7 mouse cellular contexts compared by ENCODE assay signal in the genomic region with DNA sequence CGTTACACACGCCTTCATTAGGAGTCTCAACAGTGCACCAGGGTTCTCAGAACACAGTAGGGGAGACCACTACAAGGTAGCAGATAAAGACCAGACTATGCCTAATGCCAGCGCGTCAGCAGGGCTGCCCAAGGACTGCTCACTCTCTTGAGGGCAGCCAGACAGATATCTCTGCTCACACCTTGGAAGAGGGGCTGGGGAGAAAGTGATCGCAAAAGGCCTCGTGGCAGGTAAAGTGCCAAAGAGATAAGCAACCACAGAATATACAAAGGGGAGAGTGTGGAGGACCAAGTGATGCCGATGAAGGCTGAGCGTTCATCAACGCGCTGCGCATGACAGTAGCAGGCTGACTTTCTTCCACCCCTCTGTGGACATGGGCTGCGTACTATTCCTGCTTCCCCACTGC. TPM values are rescaled to one million over a fixed set of nuclear protein-coding genes. Genes with fewer than 3 reads are reported as not detected.
DNase-seq lines count a peak whose midpoint lies in the region; ATAC-seq and TF ChIP-seq lines count a peak whose summit lies in the region.

No protein-coding gene starts in this region.

- ATAC-seq in erythroid progenitor cell, adult 5-6 weeks (replicated peaks; ENCODE audit: low FRiP score, poor library complexity, severe bottlenecking): peak; percentile 50
- no peak for ATAC-seq in stomach, embryonic 16.5 days (ENCODE audit: insufficient read depth, low FRiP score)

- TF ChIP-seq POLR2A in testis, adult 2 months (IDR thresholded peaks at IDR 0.05; ENCODE audit: control insufficient read depth, low read depth, low read length): no peak; the same call in 1 of the 2 replicates

- peaks cover 11% of the 10 kb centered on the region for H3K4me1 ChIP-seq in testis, adult 2 months (ENCODE audit: control insufficient read depth, insufficient read depth, low read length)
- peaks cover 10% of the 10 kb centered on the region for H3K4me1 ChIP-seq in stomach, embryonic 16.5 days (ENCODE audit: control insufficient read depth, insufficient read depth, low read length)

- no peak for TF ChIP-seq CTCF in testis, adult 2 months (IDR thresholded peaks at IDR 0.05; ENCODE audit: control insufficient read depth, insufficient read depth, insufficient replicate concordance, low read depth, low read length)

- 0 out of 2 replicates have a peak, but pooled peaks cover 4% of the 10 kb centered on the region for H3K9me3 ChIP-seq in stomach, embryonic 16.5 days (replicated peaks; ENCODE audit: control insufficient read depth, low read length)

- peak overlapping the region; percentile 87 for H3K27ac ChIP-seq in testis, adult 2 months (ENCODE audit: control insufficient read depth, insufficient read depth, low read depth, low read length)
- H3K27ac ChIP-seq in stomach, embryonic 16.5 days (ENCODE audit: low read length): peak overlapping the region; percentile 61; the same call in 1 of the 2 replicates

- no peaks in the 10 kb centered on the region for H3K36me3 ChIP-seq in testis, adult 2 months (ENCODE audit: control insufficient read depth, insufficient read depth, low read length)
- peaks cover 17% of the 10 kb centered on the region for H3K36me3 ChIP-seq in stomach, embryonic 16.5 days (ENCODE audit: control insufficient read depth, insufficient read depth, low read length)

- WGBS in stomach, embryonic 16.5 days: 27% methylated on average over 12 of the region's 12 CpGs

- H3K4me3 ChIP-seq in testis, adult 2 months (ENCODE audit: control insufficient read depth, low read depth, low read length): peak overlapping the region; percentile 96
- peak overlapping the region; percentile 82 for H3K4me3 ChIP-seq in stomach, embryonic 16.5 days (replicated peaks; ENCODE audit: low read length)

- peak overlapping the region; percentile 86 for H3K4me2 ChIP-seq in stomach, embryonic 16.5 days (ENCODE audit: low read depth, low read length)

- no peaks in the 10 kb centered on the region for H3K27me3 ChIP-seq in testis, adult 2 months (ENCODE audit: control insufficient read depth, insufficient read depth, low read length)
- H3K27me3 ChIP-seq in stomach, embryonic 16.5 days (ENCODE audit: control insufficient read depth, insufficient read depth, low read length): no peaks in the 10 kb centered on the region

- H3K9ac ChIP-seq in stomach, embryonic 16.5 days (ENCODE audit: low read length): peak overlapping the region; percentile 92

- DNase-seq in testis, postnatal 10 days (ENCODE audit: low spot score): no peak
- DNase-seq in liver: peak; percentile 44
- no peak for DNase-seq in right cerebral cortex, adult 18-20 months
- DNase-seq in layer of hippocampus, adult 18-20 months (ENCODE audit: low spot score in 2 of 2): no peak

RNA-seq across cellular contexts. Expression of a gene that starts 0.6 kb away (rescaled TPM):
- 6.3 and 6.9 TPM in 2 replicates for polyA plus RNA-seq in testis, adult 2 months (2012; rRNA removed)
- 2.5 and 4.3 TPM in 2 replicates for total RNA-seq in erythroid progenitor cell, adult 5-6 weeks (2015; ENCODE audit: low replicate concordance)
- total RNA-seq in erythroid progenitor cell, adult 5-6 weeks (2017; ENCODE audit: low replicate concordance): 2.4 and 3.0 TPM in 2 replicates
- 11.0 and 11.3 TPM in 2 replicates for polyA plus RNA-seq in stomach, embryonic 16.5 days (2015; fragmentation: Nextera tagmentation; extraction: Ambion mirVana)
- total RNA-seq in layer of hippocampus, adult 18-20 months (2021): 10 to 100 TPM; 11.3 TPM

RNA-seq across cellular contexts. Expression of a gene that starts 8.1 kb away (rescaled TPM):
- 48.7 and 54.3 TPM in 2 replicates for polyA plus RNA-seq in testis, adult 2 months (2012; rRNA removed)
- total RNA-seq in erythroid progenitor cell, adult 5-6 weeks (2015; ENCODE audit: low replicate concordance): not detected in 2 replicates
- not detected in 2 replicates for total RNA-seq in erythroid progenitor cell, adult 5-6 weeks (2017; ENCODE audit: low replicate concordance)
- polyA plus RNA-seq in stomach, embryonic 16.5 days (2015; fragmentation: Nextera tagmentation; extraction: Ambion mirVana): 0.06 TPM in 1 of 2 replicates, not detected in the other
- total RNA-seq in layer of hippocampus, adult 18-20 months (2021): under 1 TPM; 0.18 to 0.42 TPM

RNA-seq across cellular contexts. Expression of a gene that starts 29.4 kb away (rescaled TPM):
- 577 and 660 TPM in 2 replicates for polyA plus RNA-seq in testis, adult 2 months (2012; rRNA removed)
- total RNA-seq in erythroid progenitor cell, adult 5-6 weeks (2015; ENCODE audit: low replicate concordance): not detected in 2 replicates
- not detected in 2 replicates for total RNA-seq in erythroid progenitor cell, adult 5-6 weeks (2017; ENCODE audit: low replicate concordance)
- 0.30 and 0.66 TPM in 2 replicates for polyA plus RNA-seq in stomach, embryonic 16.5 days (2015; fragmentation: Nextera tagmentation; extraction: Ambion mirVana)
- total RNA-seq in layer of hippocampus, adult 18-20 months (2021): under 1 TPM; 0.25 to 0.32 TPM

RNA-seq across cellular contexts. Expression of a gene that starts 29.4 kb away (rescaled TPM):
- 12.7 and 12.9 TPM in 2 replicates for polyA plus RNA-seq in testis, adult 2 months (2012; rRNA removed)
- total RNA-seq in erythroid progenitor cell, adult 5-6 weeks (2015; ENCODE audit: low replicate concordance): 8.4 and 15.9 TPM in 2 replicates
- 24.1 and 26.2 TPM in 2 replicates for total RNA-seq in erythroid progenitor cell, adult 5-6 weeks (2017; ENCODE audit: low replicate concordance)
- 31.0 and 39.2 TPM in 2 replicates for polyA plus RNA-seq in stomach, embryonic 16.5 days (2015; fragmentation: Nextera tagmentation; extraction: Ambion mirVana)
- 10 to 100 TPM; 49.3 to 54.0 TPM for total RNA-seq in layer of hippocampus, adult 18-20 months (2021)

RNA-seq across cellular contexts. Expression of a gene that starts 31.1 kb away (rescaled TPM):
- polyA plus RNA-seq in testis, adult 2 months (2012; rRNA removed): 12.3 and 13.3 TPM in 2 replicates
- total RNA-seq in erythroid progenitor cell, adult 5-6 weeks (2015; ENCODE audit: low replicate concordance): not detected in 2 replicates
- not detected in 2 replicates for total RNA-seq in erythroid progenitor cell, adult 5-6 weeks (2017; ENCODE audit: low replicate concordance)
- polyA plus RNA-seq in stomach, embryonic 16.5 days (2015; fragmentation: Nextera tagmentation; extraction: Ambion mirVana): 0.10 and 0.18 TPM in 2 replicates
- 1 to 10 TPM; 3.1 to 3.2 TPM for total RNA-seq in layer of hippocampus, adult 18-20 months (2021)
